Comparison of ENCODE assay signal across 19 mouse cellular contexts in genomic region chr3:116634853-116635252, GRCm38 (mm10). TPM values are rescaled to one million over a fixed set of nuclear protein-coding genes. Genes with fewer than 3 reads are reported as not detected.
"Had no signal": no experiment of that assay in that cellular context is flagged by ENCODE, and none has a peak within 500 bp of the region (broad histone marks: within the 10 kb centered on the region; RNA-seq: fewer than 3 reads in every experiment).

No protein-coding gene starts in this region.

- ATAC-seq: intestine, embryonic 15.5 days; midbrain, embryonic 13.5 days had no signal

- H3K4me2 ChIP-seq: intestine, embryonic 15.5 days; limb, embryonic 15.5 days; midbrain, embryonic 13.5 days; neural tube, embryonic 15.5 days had no signal

- H3K9me3 ChIP-seq: intestine, embryonic 15.5 days; limb, embryonic 15.5 days; midbrain, embryonic 13.5 days; neural tube, embryonic 15.5 days had no signal

- H3K27ac ChIP-seq: intestine, embryonic 15.5 days; limb, embryonic 15.5 days; midbrain, embryonic 13.5 days; neural tube, embryonic 15.5 days had no signal

- DNase-seq: kidney, adult 18-20 months; layer of hippocampus, postnatal 36 days; lung, adult 18-20 months; lung, postnatal 36 days; retina, postnatal 1 day; thymus, postnatal 4 days had no signal

- H3K9ac ChIP-seq: intestine, embryonic 15.5 days; limb, embryonic 15.5 days; midbrain, embryonic 13.5 days; neural tube, embryonic 15.5 days had no signal

- H3K27me3 ChIP-seq: intestine, embryonic 15.5 days; limb, embryonic 15.5 days; midbrain, embryonic 13.5 days; neural tube, embryonic 15.5 days had no signal

- H3K4me1 ChIP-seq: intestine, embryonic 15.5 days; limb, embryonic 15.5 days; midbrain, embryonic 13.5 days; neural tube, embryonic 15.5 days had no signal

- H3K4me3 ChIP-seq: intestine, embryonic 15.5 days; limb, embryonic 15.5 days; midbrain, embryonic 13.5 days; neural tube, embryonic 15.5 days had no signal

RNA-seq across cellular contexts. Expression of gene Gm43191, which starts 46.2 kb away (rescaled TPM):
- total RNA-seq: left cerebral cortex, postnatal 25 days; midbrain, postnatal 0 days had no signal
- polyA plus RNA-seq: intestine, embryonic 15.5 days; kidney, embryonic 14.5 days; large intestine, adult 2 months; limb, embryonic 11.5 days; limb, embryonic 15.5 days; lung, embryonic 16.5 days; midbrain, embryonic 13.5 days; midbrain, postnatal 0 days; neural tube, embryonic 11.5 days; neural tube, embryonic 15.5 days; stomach, embryonic 16.5 days; thymus, postnatal 0 days had no signal
